Mouse (Mus musculus) splenic B cell, adult 2 months (primary cell): ENCODE data around the gene Usp39.

Experiments
- DNase-seq: peaks from one replicate; pipeline ENCODE4 v3.0.0-alpha.2; 2011; ENCODE audit warnings: low read depth, low spot score
- H3K27me3 ChIP-seq: 2 replicates; pipeline ENCODE4 v1.6.1; 2012; ENCODE audit warnings: mild to moderate bottlenecking, low read length, moderate library complexity, mixed read lengths; ENCODE audit not compliant: control insufficient read depth, poor library complexity, insufficient read depth, severe bottlenecking
- H3K36me3 ChIP-seq: 2 replicates; pipeline ENCODE4 v1.6.1; 2012; ENCODE audit warnings: mild to moderate bottlenecking, low read length, moderate library complexity, mixed read lengths; ENCODE audit not compliant: control insufficient read depth, poor library complexity, insufficient read depth, severe bottlenecking

The Usp39 gene

GRCm38 (mm10) chr6:72345074-72345567, at the start of gene Usp39:
Usp39 (minus strand) TSS chr6:72345184.
- DNase-seq, result peak; percentile 95
- H3K27me3 ChIP-seq, result no peaks in the 10 kb centered on the region
- H3K36me3 ChIP-seq, result peaks cover 6% of the 10 kb centered on the region

GRCm38 (mm10) chr6:72392341-72392740, 47.4 kb upstream of the Usp39 start:
- no peaks in the 10 kb centered on the region for H3K27me3 ChIP-seq
- no peak for DNase-seq
- H3K36me3 ChIP-seq, result no peaks in the 10 kb centered on the region; the same call in 1 of the 2 replicates

GRCm38 (mm10) chr6:72390795-72391521, 46.0 kb upstream of the Usp39 start:
- Histone ChIP-seq H3K36me3 (no peaks in the 10 kb centered on the region; the same call in 1 of the 2 replicates), H3K27me3 (no peaks in the 10 kb centered on the region)
- peak; percentile 50 for DNase-seq

- H3K27me3 ChIP-seq, result no peaks in the 10 kb centered on the region
- peak; percentile 73 for DNase-seq
- peaks cover 7% of the 10 kb centered on the region for H3K36me3 ChIP-seq
Observed at GRCm38 (mm10) chr6:72389941-72390771, 45.2 kb upstream of the Usp39 start, which contains the start of gene Vamp8. Vamp8 (minus strand) TSS chr6:72390703.

GRCm38 (mm10) chr6:72389471-72389940, 44.5 kb upstream of the Usp39 start:
- Histone ChIP-seq H3K36me3 (peaks cover 9% of the 10 kb centered on the region), H3K27me3 (no peaks in the 10 kb centered on the region)
- DNase-seq, result peak; percentile 81

- no peak for DNase-seq
- Histone ChIP-seq H3K36me3 (peaks cover 9% of the 10 kb centered on the region), H3K27me3 (no peaks in the 10 kb centered on the region)
Observed at GRCm38 (mm10) chr6:72388791-72389329, 43.9 kb upstream of the Usp39 start.

- peaks cover 9% of the 10 kb centered on the region for H3K36me3 ChIP-seq
- no peak for DNase-seq
- H3K27me3 ChIP-seq, result no peaks in the 10 kb centered on the region
Observed at GRCm38 (mm10) chr6:72388266-72388665, 43.3 kb upstream of the Usp39 start.

- Histone ChIP-seq H3K36me3 (peaks cover 9% of the 10 kb centered on the region), H3K27me3 (no peaks in the 10 kb centered on the region)
- DNase-seq, result no peak
Observed at GRCm38 (mm10) chr6:72387816-72388215, 42.8 kb upstream of the Usp39 start.

GRCm38 (mm10) chr6:72386561-72386960, 41.6 kb upstream of the Usp39 start:
- H3K27me3 ChIP-seq, result no peaks in the 10 kb centered on the region
- peaks cover 9% of the 10 kb centered on the region for H3K36me3 ChIP-seq
- DNase-seq, result no peak

- no peak for DNase-seq
- no peaks in the 10 kb centered on the region for H3K27me3 ChIP-seq
- peaks cover 9% of the 10 kb centered on the region for H3K36me3 ChIP-seq
Observed at GRCm38 (mm10) chr6:72385258-72385657, 40.3 kb upstream of the Usp39 start.

GRCm38 (mm10) chr6:72383952-72384351, 39.0 kb upstream of the Usp39 start:
- Histone ChIP-seq H3K36me3 (peaks cover 9% of the 10 kb centered on the region), H3K27me3 (no peaks in the 10 kb centered on the region)
- DNase-seq, result no peak

- Histone ChIP-seq H3K36me3 (peaks cover 9% of the 10 kb centered on the region), H3K27me3 (no peaks in the 10 kb centered on the region)
- no peak for DNase-seq
Observed at GRCm38 (mm10) chr6:72383142-72383820, 38.3 kb upstream of the Usp39 start.

- Histone ChIP-seq H3K27me3 (no peaks in the 10 kb centered on the region), H3K36me3 (peaks cover 9% of the 10 kb centered on the region)
- DNase-seq, result no peak
Observed at GRCm38 (mm10) chr6:72382494-72382893, 37.5 kb upstream of the Usp39 start.

- peaks cover 3% of the 10 kb centered on the region; the same call in 1 of the 2 replicates for H3K36me3 ChIP-seq
- DNase-seq, result peak; percentile 87
- H3K27me3 ChIP-seq, result no peaks in the 10 kb centered on the region
Observed at GRCm38 (mm10) chr6:72380131-72380770, 35.3 kb upstream of the Usp39 start, which contains the start of gene Vamp5. Vamp5 (minus strand) TSS chr6:72380468.
